Mouse (Mus musculus) R1 (cell line): ENCODE data around the gene Rdh11.

Experiments used
- DNase-seq: peaks from one replicate; pipeline ENCODE4 v3.0.0-alpha.2; 2018; ENCODE audit warnings: low read depth, low spot score

The Rdh11 gene

GRCm38 (mm10) chr12:79139417-79139816, 52.7 kb downstream of the Rdh11 start:
- no peak for DNase-seq

GRCm38 (mm10) chr12:79138999-79139398, 53.1 kb downstream of the Rdh11 start:
- no peak for DNase-seq

- DNase-seq: no peak
Measured at GRCm38 (mm10) chr12:79136949-79137348, 55.1 kb downstream of the Rdh11 start.

- peak; percentile 13 for DNase-seq
Measured at GRCm38 (mm10) chr12:79135105-79135504, 57.0 kb downstream of the Rdh11 start.

- DNase-seq: no peak
Measured at GRCm38 (mm10) chr12:79134676-79135075, 57.4 kb downstream of the Rdh11 start.

- no peak for DNase-seq
Measured at GRCm38 (mm10) chr12:79131706-79132460, 60.2 kb downstream of the Rdh11 start.

GRCm38 (mm10) chr12:79131178-79131675, 60.9 kb downstream of the Rdh11 start:
- peak; percentile 31 for DNase-seq

- peak; percentile 86 for DNase-seq
Measured at GRCm38 (mm10) chr12:79130299-79131177, 61.6 kb downstream of the Rdh11 start, which contains the start of gene Arg2. Arg2 (plus strand) TSS chr12:79130777.
